Mouse (Mus musculus) C2C12 (cell line): ENCODE results near the gene 1700001O22Rik. TPM values are rescaled to one million over a fixed set of nuclear protein-coding genes. Genes with fewer than 3 reads are reported as not detected.

Experiments
- H3K27me3 ChIP-seq: one replicate; pipeline ENCODE4 v1.6.1; 2011; ENCODE audit not compliant: control insufficient read depth, insufficient read depth, insufficient read length
- H3K36me3 ChIP-seq: one replicate; pipeline ENCODE4 v1.6.1; 2011; ENCODE audit not compliant: control insufficient read depth, insufficient read depth
- H3K4me3 ChIP-seq: one replicate; pipeline ENCODE4 v1.5.1; 2011; ENCODE audit warnings: mild to moderate bottlenecking, control low read depth; ENCODE audit not compliant: poor library complexity, insufficient read depth, severe bottlenecking
- H3K79me2 ChIP-seq: one replicate; pipeline ENCODE4 v1.6.1; 2011; ENCODE audit not compliant: control insufficient read depth, insufficient read depth
- H3K79me3 ChIP-seq: one replicate; pipeline ENCODE4 v1.6.1; 2011; ENCODE audit warnings: low read depth, control low read depth
- H3ac ChIP-seq: one replicate; pipeline ENCODE3; 2011; ENCODE audit warnings: low read depth; ENCODE audit not compliant: control insufficient read depth, insufficient read length
- CEBPB ChIP-seq: IDR thresholded peaks from one replicate; pipeline ENCODE4 v1.6.1; 2011; ENCODE audit warnings: low read depth, mild to moderate bottlenecking, control low read depth, moderate library complexity
- CTCF ChIP-seq: IDR thresholded peaks from one replicate; pipeline ENCODE4 v1.5.1; 2011; ENCODE audit not compliant: control insufficient read depth, insufficient read depth, insufficient read length
- FOSL1 ChIP-seq: IDR thresholded peaks from one replicate; pipeline ENCODE4 v1.8.0; 2011; ENCODE audit warnings: mild to moderate bottlenecking, low read length; ENCODE audit not compliant: poor library complexity, insufficient read depth, severe bottlenecking
- MAX ChIP-seq: IDR thresholded peaks from one replicate; pipeline ENCODE4 v1.6.1; 2011; ENCODE audit warnings: mild to moderate bottlenecking, control low read depth
- MYOD1 ChIP-seq: IDR thresholded peaks from one replicate; pipeline ENCODE4 v1.6.1; 2011; ENCODE audit warnings: low read depth; ENCODE audit not compliant: control insufficient read depth, insufficient read length
- MYOG ChIP-seq: IDR thresholded peaks from one replicate; pipeline ENCODE4 v1.6.1; 2011; ENCODE audit not compliant: control insufficient read depth, insufficient read length; ENCODE audit errors: extremely low read depth
- USF1 ChIP-seq: IDR thresholded peaks from one replicate; pipeline ENCODE4 v1.6.1; 2011; ENCODE audit warnings: low read depth, mild to moderate bottlenecking, control low read depth, moderate library complexity
- polyA plus RNA-seq: library from polyadenylated mRNA; unstranded; fragments of >200 nt; fragmentation: generic; extraction: Trizol; gene quantifications from one replicate; pipeline ENCODE4 v1.2.1, GENCODE M21; 2012; ENCODE audit warnings: missing spikeins

Gene 1700001O22Rik
- polyA plus RNA-seq, 1 experiment: 0.18 TPM

DNA sequence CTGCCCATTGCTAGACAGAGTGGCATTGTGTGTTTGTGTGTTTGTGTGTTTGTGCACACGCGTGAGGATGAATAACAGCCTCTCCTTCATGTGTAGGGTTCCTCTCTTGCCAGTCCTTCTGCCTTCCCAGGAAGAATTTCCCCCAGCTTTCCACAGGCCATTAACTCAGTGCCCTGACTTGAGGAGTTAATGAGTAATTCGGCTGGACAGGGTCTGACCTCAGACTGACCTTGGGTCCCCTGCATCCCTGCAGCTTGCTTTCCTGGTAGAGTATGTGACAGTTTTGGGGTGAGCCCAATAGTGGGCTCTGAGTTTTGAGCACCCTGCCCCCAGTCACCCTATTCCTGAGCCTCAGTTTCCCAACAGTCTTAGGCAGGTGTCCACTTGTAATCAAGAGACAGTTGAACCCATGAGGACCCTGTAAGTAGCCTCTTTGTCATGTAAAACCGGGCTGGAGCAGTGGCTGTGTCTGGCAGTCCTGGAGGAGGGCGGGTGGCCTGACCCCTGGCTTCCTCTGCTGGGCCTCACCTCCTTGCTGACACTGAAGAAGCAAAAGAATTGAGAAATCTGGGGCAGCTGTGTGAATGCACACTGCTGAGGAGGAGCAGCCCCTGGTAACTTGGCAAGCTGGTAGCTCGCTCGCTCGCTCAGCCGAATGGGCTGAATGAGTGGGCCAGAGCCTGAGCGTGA lies 43.5 kb downstream of the 1700001O22Rik start:
- Histone ChIP-seq H3K79me2 (no peaks in the 10 kb centered on the region), H3ac (no peak overlapping the region), H3K79me3 (no peaks in the 10 kb centered on the region), H3K4me3 (no peak overlapping the region), H3K27me3 (no peaks in the 10 kb centered on the region), H3K36me3 (no peaks in the 10 kb centered on the region)
- TF ChIP-seq USF1 (no peak), MYOD1 (no peak), MAX (no peak), MYOG (no peak), CEBPB (no peak), CTCF (no peak)

DNA sequence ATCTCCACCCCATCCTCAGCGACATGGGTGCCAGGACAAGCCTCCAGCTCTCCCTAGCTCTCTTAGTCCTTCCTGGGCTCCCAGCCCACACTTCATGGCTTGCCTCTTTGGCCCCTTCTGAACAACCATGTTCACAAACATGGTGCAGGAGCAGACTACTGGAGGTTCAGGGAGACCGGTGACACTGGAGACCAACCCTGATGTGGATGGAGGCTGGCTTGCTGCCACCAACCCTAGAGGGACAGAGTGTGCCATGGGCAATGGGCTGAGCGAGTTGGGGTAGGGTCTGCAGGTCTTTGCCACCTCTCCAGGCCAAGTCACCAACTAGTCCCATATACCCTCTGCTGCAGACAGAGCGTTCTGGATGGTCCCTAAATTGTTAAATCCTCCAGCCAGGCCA lies 44.0 kb downstream of the 1700001O22Rik start:
- Histone ChIP-seq H3K4me3 (no peak overlapping the region), H3ac (no peak overlapping the region), H3K79me3 (no peaks in the 10 kb centered on the region), H3K27me3 (no peaks in the 10 kb centered on the region), H3K36me3 (no peaks in the 10 kb centered on the region), H3K79me2 (no peaks in the 10 kb centered on the region)
- TF ChIP-seq MYOD1 (no peak), MYOG (no peak)

DNA sequence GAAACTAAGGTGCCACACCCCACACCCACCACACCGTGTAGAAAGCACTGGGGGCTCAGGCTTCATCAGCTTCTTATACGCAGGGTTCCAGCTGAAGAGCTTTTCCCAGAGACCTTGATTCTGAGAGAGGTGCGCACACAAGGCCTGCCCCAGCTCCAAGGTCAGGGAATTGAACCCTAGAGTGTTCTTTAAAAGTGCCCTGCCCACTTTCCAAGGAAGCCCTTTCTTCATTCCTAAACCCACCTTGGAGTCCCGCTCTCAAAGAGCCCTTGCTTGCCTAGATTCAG lies 44.4 kb downstream of the 1700001O22Rik start:
- no peaks in the 10 kb centered on the region for H3K27me3 ChIP-seq
- H3K79me3 ChIP-seq: no peaks in the 10 kb centered on the region
- H3K36me3 ChIP-seq: no peaks in the 10 kb centered on the region
- no peaks in the 10 kb centered on the region for H3K79me2 ChIP-seq
- no peak overlapping the region for H3K4me3 ChIP-seq
- TF ChIP-seq MYOG (no peak), CEBPB (no peak), USF1 (no peak), MAX (no peak), CTCF (no peak), MYOD1 (no peak), FOSL1 (no peak)
- H3ac ChIP-seq: no peak overlapping the region

DNA sequence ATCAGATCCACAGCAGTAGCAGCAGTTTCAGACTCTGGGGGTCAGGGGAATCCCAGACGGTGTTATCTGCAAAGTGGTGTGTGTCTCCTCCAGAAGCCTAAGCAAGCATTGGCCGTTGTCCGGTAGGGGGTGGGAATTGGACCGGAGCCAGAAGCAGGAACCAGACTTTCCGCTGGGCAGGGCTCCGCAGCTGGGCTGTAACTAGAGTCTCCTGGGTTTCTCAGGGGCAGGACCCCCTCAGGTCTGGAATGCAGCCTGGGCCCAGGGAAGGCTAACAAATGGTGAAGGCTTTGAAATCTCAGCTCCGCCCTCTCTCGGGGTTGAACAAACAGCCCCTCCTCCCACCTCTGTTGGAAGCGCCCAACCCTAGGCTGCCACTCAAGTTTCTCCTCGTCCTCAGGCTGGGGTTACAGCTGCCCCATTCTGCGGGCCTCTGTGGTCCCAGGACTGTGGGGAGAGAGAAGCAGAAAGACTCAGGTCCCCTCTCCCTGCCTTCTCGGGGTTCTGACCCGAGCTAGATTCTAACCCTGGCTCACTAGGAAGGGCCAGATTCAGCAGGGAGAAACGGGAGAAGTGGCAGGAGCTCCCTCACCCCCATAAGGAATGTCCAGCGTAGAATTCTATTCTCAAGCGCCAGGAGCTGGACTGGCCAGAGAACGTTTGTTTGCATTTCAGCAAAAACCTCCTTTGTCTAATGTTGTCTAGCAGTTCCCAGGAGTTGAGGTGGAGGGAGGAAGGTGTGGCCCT lies 44.9 kb downstream of the 1700001O22Rik start:
- Histone ChIP-seq H3K27me3 (no peaks in the 10 kb centered on the region), H3ac (no peak overlapping the region), H3K4me3 (no peak overlapping the region), H3K36me3 (no peaks in the 10 kb centered on the region), H3K79me2 (no peaks in the 10 kb centered on the region), H3K79me3 (no peaks in the 10 kb centered on the region)
- TF ChIP-seq CTCF (no peak), CEBPB (no peak), MYOG (no peak), USF1 (no peak), MAX (no peak), FOSL1 (no peak), MYOD1 (no peak)

DNA sequence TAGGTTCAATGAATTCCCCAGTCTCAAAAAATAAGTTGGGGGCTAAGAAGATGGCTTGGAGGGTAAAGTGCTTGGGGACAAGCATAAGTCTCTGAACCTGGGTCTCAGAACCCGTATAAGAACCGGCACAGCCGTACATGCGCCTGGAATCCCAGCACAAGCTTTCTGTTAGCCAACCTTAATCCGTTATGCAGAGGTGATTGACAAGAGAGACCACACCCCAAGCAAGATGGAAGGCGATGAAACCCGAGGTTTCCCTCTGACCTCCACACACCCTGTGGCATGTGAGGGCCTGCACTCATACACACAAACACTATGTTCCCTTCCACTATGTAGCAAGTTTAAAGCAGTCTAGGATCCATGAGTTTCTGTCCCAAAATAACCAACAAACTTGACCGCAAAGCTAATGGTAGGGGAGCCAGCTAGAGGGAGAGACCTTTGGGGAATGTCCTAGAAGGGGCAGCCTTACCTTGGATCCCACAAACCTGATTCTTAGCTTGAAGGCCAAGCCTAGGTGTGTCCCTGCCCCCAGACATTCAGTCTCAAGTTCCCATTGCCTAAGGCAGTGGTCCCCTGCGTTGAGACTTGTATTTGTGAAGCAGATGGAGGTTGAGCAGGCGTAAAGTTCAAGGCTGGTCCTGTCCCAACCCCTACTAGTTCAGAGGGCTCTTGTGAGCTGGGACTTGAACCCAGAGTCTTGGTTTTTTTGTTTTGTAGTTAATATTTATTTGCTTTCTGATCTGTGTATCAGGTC lies 46.3 kb downstream of the 1700001O22Rik start:
- H3K36me3 ChIP-seq: no peaks in the 10 kb centered on the region
- H3K27me3 ChIP-seq: no peaks in the 10 kb centered on the region
- H3ac ChIP-seq: no peak overlapping the region
- H3K79me2 ChIP-seq: no peaks in the 10 kb centered on the region
- H3K4me3 ChIP-seq: no peak overlapping the region
- no peak for TF ChIP-seq MAX
- TF ChIP-seq MYOD1: no peak
- no peak for TF ChIP-seq USF1
- TF ChIP-seq MYOG: no peak
- no peak for TF ChIP-seq FOSL1
- TF ChIP-seq CTCF: no peak
- no peak for TF ChIP-seq CEBPB
- no peaks in the 10 kb centered on the region for H3K79me3 ChIP-seq

DNA sequence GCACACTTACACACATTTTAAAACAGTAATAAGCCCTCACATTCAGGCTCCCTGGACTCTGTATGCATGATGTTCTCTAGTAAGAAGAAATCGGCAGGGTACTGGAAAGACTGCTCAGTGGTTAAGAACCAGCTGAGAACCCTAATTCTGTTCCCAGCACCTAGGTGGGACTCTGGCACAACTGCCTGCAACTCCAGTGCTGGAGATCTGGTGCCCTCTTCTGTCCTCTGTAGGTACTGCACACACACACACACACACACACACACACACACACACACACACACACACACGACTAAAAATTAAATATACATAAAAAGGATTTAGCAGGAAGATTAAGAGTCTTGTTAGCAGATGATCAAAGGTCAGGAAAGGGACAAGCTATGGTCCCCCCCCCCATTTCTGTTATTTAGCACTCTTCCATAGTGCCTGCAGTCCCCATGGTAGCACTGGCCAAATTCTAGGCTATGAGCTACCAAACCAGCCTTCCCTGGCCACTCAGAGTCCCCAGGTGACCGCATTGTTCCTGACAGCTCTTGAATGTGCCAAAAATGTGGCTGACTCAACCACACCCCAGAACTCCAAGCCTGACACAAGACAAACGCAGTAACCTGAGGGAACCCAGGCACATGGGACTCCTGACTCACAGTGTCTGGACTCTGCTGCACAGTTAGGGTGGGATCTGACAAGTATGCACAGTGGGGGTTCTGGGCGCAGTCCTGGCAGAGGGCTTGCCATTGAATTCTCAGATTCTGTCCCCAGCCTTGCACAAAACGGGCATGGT lies 47.3 kb downstream of the 1700001O22Rik start:
- Histone ChIP-seq H3K79me2 (no peaks in the 10 kb centered on the region), H3ac (no peak overlapping the region), H3K4me3 (no peak overlapping the region), H3K36me3 (no peaks in the 10 kb centered on the region), H3K27me3 (no peaks in the 10 kb centered on the region), H3K79me3 (no peaks in the 10 kb centered on the region)
- TF ChIP-seq MAX (no peak), USF1 (no peak), MYOD1 (no peak), MYOG (no peak), FOSL1 (no peak)
